Mouse (Mus musculus) monocyte, adult 59 days (primary cell): ENCODE results near the gene Apip. TPM values are rescaled to one million over a fixed set of nuclear protein-coding genes. Genes with fewer than 3 reads are reported as not detected.

Experiments
- total RNA-seq, 2 experiments: library from RNA; stranded (reverse); gene quantifications; one replicate each; pipeline ENCODE4 v1.2.4; 2023

Gene Apip
- 10 to 100 TPM; 13.4 to 17.4 TPM for total RNA-seq

DNA sequence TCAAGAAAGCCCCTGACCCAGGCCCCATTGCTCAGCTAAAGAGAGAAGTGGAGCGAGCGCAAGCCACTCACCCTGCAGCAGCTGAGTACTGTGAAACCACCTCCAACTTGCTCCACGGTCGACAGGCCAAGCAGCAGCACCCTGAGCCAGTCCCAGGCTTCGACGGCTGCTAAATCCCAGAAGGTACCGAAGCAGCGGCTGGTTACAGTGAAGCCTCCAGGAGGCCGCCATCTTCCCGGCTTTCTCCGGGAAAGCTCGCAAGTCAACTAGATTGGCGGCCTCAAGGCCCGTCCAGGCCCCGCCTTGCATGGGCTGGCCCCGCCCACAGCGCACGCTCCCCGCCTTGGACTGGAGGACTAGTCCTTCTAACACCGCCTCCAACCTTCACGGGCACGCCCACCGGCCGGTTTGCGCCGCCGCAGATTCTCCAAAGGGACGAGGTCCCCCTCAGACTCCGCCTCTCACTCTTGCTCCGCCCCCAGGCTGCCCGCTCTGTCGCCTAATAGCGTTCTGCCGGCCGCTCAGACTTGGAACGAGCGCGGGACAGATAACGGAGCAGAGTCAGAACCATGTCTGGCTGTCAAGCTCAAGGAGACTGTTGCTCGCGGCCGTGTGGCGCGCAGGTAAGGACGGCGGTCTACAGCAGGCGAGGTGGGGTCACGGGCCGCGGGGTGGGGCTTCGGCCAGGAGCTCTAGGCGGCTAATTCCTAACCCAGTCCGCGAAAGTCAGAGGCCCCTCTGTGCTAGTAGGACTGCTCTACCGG, at the start of gene Apip, which contains the start of gene Pdhx:
Gene Apip, plus strand, starts transcription at position 457 of the 764 bp plus-strand sequence.
Gene Pdhx, minus strand, starts transcription at position 295 of the 764 bp plus-strand sequence.

Other genes starting within 250 kb of the Apip start
- 1,000 to 10,000 TPM; 1,060 to 1,087 TPM for gene Cd44, start 172.0 kb upstream of the Apip start, total RNA-seq
- gene Pdhx, start 162 bp upstream of the Apip start, total RNA-seq: 10 to 100 TPM; 10.3 to 14.4 TPM
- gene Ehf, start 229.6 kb downstream of the Apip start, total RNA-seq: 1 to 10 TPM; 4.3 to 6.0 TPM